Mouse (Mus musculus): Measurements from ENCODE around the gene Rnf146.
"Not testable (repeated sequence)": the region's sequence is repeated elsewhere in the genome, so short reads cannot be mapped to it uniquely, and the experiment has no call there.

Rnf146 gene

DNA sequence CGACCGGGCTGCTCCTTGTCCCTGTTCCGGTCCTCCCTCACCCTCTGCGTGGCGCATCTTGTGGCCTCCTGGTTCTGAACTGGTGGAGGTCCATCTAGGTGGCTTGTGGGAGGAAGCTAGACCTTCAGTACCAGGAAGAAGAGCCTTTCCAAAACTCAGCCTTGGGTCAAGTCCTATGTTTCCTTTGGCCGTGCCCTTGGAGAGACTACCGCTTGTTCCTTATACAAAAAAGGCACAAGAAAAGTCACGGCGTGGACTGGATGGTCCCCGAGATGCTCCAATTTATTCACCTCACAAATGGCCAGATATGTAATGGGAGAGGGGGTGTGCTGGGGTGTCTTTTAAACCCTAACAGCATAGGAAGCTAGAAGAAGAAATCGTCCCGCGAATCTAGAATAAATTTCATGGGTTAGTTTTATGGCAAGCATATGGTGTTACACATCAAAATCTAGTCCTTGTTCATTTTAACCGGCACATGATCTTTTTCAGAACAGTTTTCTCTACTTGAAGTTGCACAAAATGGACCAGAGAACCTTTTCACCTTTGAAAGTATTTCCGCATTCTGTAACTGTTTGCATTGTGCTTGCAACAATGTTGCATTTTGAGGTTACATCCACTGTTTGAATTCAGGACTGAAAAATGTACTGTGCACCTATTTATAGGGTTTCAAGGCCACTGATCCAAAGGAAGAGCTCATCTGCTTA is at the start of gene Rnf146:
Gene Rnf146, minus strand, starts transcription at position 246 of the 704 bp plus-strand sequence.
- DNase-seq = no peak

DNA sequence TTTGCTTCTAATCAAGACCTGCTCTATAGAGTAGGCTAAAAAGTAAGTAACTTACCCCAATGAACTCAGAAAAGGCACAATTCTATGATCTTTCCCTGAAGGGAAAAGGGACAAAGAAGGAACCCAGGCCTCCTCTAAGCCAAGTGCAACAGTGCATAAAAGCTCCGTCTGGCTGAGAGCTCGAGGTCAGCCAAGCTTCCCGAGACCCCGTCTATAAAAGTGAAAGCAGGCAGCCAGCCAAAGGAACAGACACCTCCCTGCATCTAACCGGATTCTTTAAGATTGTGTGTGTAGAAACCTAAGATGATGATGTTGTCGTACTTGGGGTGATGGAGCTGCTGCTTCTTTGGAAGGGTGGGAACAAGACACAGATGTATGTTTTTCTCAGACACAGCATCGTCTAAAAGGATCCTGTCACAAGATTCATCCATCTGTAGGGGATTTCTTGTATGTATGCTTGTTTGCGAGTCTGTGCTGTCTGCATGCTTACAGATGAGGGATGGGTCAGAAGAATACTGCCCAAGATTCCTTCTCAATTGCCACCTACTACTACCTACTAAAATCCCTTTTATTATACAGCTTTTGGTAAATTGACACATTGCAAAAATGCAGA is 40.5 kb upstream of the Rnf146 start:
- no peak for DNase-seq

DNA sequence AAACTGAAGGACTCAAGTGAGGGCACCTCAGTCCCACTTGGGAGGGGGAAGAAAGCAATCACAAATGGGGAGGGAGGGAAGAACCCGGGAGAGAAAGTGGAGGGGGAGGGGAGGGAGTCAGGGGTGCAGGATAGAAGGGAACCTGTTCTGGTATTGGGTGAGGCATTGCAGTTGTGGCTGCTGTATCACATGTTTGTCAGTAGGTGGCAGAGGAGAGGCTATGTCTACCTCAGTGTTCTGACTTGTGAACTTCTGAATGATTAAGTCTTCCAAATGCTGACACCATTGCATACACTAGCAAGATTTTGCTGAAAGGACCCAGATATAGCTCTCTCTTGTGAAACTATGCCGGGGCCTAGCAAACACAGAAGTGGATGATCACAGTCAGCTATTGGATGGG is 32.6 kb upstream of the Rnf146 start:
- DNase-seq = not testable (repeated sequence)

GRCm38 (mm10) chr10:29381558-29381957 is 19.3 kb upstream of the Rnf146 start:
- no peak for DNase-seq

DNA sequence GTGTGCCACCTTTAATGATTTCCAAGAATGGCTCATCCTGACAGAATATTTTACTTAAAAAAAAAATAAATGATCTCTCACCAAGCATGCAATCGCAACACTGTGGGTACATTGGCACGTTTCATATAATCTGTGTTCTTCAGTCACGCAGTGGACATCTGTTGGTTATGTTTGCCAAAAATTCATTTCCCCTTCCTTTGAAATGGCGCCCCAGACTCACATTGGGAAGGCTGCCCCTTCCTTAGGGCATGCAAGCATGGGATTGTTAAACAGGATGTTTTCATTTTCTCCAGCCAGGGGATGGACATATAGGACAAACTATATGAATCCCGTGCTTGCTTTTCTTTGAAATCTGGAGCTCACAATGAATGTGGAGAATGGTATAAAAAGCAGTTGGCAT is 11.8 kb upstream of the Rnf146 start:
- DNase-seq = no peak

GRCm38 (mm10) chr10:29361464-29362196 is 612 bp downstream of the Rnf146 start:
- DNase-seq = peak; percentile 83

GRCm38 (mm10) chr10:29361095-29361463 is 1.2 kb downstream of the Rnf146 start:
- no peak for DNase-seq

DNA sequence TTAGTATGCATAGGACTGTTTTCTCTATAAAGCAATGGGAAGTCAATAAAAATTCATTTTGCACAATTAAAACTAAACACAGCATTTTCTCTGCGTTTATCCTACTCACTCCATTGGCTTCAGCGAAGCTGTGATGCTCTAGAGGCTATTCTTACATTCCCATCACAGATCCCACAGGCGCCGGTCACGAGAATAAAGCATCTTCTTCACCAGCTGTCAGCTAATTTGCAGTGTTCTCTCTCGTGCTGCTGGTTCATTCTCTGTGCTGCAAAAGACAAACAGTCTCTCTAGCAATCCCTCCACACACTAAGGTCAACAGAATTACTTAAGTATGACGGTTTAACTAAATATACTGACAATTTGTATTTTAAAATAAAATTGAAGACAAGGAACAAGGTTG is 8.1 kb downstream of the Rnf146 start:
- peak; percentile 68 for DNase-seq

GRCm38 (mm10) chr10:29352575-29352974 is 9.7 kb downstream of the Rnf146 start:
- no peak for DNase-seq

DNA sequence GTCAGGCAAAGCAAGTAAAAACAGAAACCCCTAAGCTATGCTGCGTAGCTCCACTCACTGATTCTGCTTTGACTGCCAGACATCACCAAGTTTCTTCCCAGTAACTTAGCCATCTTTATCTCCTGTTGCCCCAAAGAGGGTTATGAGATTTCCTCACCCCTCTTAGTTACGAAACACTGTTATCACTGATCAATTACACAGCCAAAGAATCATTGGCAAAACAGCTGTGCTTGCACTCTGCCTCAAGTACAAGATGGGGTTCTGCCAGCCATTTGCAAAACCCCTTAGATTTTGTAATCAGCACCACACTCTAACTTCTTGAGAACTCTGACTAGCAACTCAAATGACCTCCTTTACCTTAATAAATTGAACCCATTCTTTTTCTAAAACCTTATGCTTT is 10.8 kb downstream of the Rnf146 start:
- DNase-seq = no peak

- no peak for DNase-seq
These were observed 15.6 kb downstream of the Rnf146 start for GRCm38 (mm10) chr10:29346638-29347037.

DNA sequence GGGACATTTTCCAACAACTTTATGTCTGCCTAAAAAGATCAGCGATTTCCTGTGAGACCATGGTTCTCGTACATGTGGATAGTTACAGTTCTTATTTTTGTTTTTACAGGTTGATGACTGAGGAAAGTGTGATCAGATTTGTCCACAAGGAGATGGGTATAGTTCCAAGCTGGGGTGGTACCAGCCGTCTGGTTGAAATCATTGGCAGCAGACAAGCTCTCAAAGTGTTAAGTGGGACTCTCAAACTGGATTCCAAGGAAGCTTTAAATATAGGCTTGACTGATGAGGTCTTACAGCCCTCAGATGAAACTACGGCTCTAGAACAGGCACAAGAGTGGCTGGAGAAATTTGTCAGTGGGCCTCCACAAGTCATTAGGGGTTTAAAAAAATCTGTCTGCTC is 18.0 kb downstream of the Rnf146 start:
- no peak for DNase-seq

- DNase-seq = peak; percentile 38
These were observed 23.7 kb downstream of the Rnf146 start for GRCm38 (mm10) chr10:29338355-29339056.

GRCm38 (mm10) chr10:29333836-29334235 is 28.4 kb downstream of the Rnf146 start:
- no peak for DNase-seq

- DNase-seq = no peak
These were observed 37.4 kb downstream of the Rnf146 start for GRCm38 (mm10) chr10:29324817-29325216.

- no peak for DNase-seq
These were observed 48.3 kb downstream of the Rnf146 start for GRCm38 (mm10) chr10:29313905-29314304.

DNA sequence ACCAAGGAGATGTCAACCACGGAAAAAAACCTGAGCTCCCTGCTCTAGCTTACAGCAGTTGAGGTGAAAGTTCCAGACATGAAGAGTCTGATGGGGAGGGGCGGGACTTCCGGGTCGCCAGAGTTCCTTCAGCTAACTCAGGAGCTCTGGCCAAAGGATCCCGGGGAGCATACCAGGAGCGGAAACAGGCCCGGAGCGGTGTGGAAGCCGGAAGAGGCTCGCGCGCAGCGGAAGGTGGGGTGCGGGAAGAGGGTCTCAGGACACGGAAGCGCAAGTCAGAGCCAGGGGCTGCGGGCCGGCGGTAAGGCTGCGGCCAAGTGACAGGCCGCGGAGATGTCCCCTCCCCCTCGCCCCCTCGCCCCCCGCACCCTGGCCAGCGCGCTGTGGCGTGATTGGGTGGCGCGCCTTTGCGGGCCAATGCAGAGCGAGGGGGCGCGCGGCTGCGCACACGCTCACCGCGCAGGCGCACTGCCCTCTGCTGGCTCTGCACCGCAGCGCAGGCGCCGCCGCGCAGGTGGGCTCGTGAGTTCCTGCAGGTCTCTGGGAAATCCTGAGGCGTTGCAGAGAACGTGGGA is 49.1 kb downstream of the Rnf146 start, which contains the start of gene Echdc1:
Gene Echdc1, plus strand, starts transcription at position 103 of the 575 bp plus-strand sequence.
- peak; percentile 84 for DNase-seq

GRCm38 (mm10) chr10:29311480-29312219 is 50.6 kb downstream of the Rnf146 start:
- DNase-seq = no peak

DNA sequence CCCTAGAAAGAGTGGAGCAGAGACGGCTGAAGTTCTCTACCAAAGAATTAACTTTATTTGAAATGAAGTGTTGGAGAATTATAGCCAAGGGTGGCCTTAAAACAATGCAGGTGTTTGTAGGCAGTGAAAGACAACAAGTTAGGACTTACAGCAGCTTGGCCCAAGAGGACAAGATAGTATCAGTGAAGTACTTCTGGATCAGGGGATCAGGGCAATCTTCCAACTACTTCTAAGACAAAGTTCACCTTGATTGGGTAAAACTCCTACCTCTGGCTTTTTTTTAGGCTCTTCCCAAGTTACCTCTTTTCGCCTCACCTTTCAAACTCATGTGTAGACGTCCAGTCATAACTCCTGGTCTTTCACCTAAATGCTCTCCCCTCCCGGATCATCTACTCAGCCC is 60.0 kb downstream of the Rnf146 start:
- DNase-seq = no peak

All from layer of hippocampus, adult 9-11 months (tissue).